Mouse (Mus musculus) gastrocnemius, postnatal 36 days (tissue): Measurements from ENCODE around the gene Pimreg. TPM values are rescaled to one million over a fixed set of nuclear protein-coding genes. Genes with fewer than 3 reads are reported as not detected.
A peak's percentile ranks its signal among the peaks of the same experiment; 100 is the strongest.

Source experiments
- DNase-seq, 2 experiments: peaks; one replicate each; pipeline ENCODE4 v3.0.0; 2022
- intact Hi-C: fragments of 180-260 bp; cut with DNase I; formaldehyde crosslinking; loops from one replicate; pipeline ENCODE4 v1.15.1; 2025
- total RNA-seq, 2 experiments: library from RNA; stranded (reverse); gene quantifications; 2 replicates each; pipeline ENCODE4 v1.2.3; 2021

Gene Pimreg
- total RNA-seq, 2 experiments from 2014 or later: 0.62 to 0.71 TPM

- intact Hi-C loops: no loop called here
Observed at GRCm38 (mm10) chr11:72026516-72026915, 15.3 kb upstream of the Pimreg start.

GRCm38 (mm10) chr11:72027836-72028235 is 14.0 kb upstream of the Pimreg start:
- DNase-seq: no peak
- intact Hi-C loops: no loop called here

More at GRCm38 (mm10) chr11:72026516-72026915, 15.3 kb upstream of the Pimreg start:
- DNase-seq: no peak

- intact Hi-C loops: no loop called here
- no peak for DNase-seq
Observed at GRCm38 (mm10) chr11:72029143-72029542, 12.7 kb upstream of the Pimreg start.

GRCm38 (mm10) chr11:72031353-72031752 is 10.5 kb upstream of the Pimreg start:
- intact Hi-C loops: loop anchor here (10.0 kb wide), 1 partner anchor 687 kb away; no protein-coding TSS in a partner anchor
- DNase-seq: no peak

GRCm38 (mm10) chr11:72032091-72032490 is 9.7 kb upstream of the Pimreg start:
- intact Hi-C loops: loop anchor here (10.0 kb wide), 1 partner anchor 687 kb away; no protein-coding TSS in a partner anchor
- no peak for DNase-seq

- DNase-seq: no peak
Observed at GRCm38 (mm10) chr11:72032589-72032988, 9.2 kb upstream of the Pimreg start.

GRCm38 (mm10) chr11:72037409-72037808 is 4.4 kb upstream of the Pimreg start, which contains the start of gene Aipl1:
Gene Aipl1, minus strand, starts transcription at chr11:72037509.
- intact Hi-C loops: loop anchor here (10.0 kb wide), 1 partner anchor 693 kb away; no protein-coding TSS in a partner anchor
- no peak for DNase-seq

More at GRCm38 (mm10) chr11:72032589-72032988, 9.2 kb upstream of the Pimreg start:
- intact Hi-C loops: loop anchor here (10.0 kb wide), 1 partner anchor 688 kb away; no protein-coding TSS in a partner anchor

- peak; percentile 23 to 46 for DNase-seq
- intact Hi-C loops: loop anchor here (10.0 kb wide), 1 partner anchor 693 kb away; no protein-coding TSS in a partner anchor
Observed at GRCm38 (mm10) chr11:72037996-72038395, 3.8 kb upstream of the Pimreg start.

- intact Hi-C loops: loop anchor here (10.0 kb wide), 1 partner anchor 695 kb away; no protein-coding TSS in a partner anchor
Observed at GRCm38 (mm10) chr11:72039599-72040386, 2.0 kb upstream of the Pimreg start.

GRCm38 (mm10) chr11:72041290-72041767 is 503 bp upstream of the Pimreg start:
- DNase-seq: no peak
- intact Hi-C loops: no loop called here

More at GRCm38 (mm10) chr11:72039599-72040386, 2.0 kb upstream of the Pimreg start:
- DNase-seq: no peak

GRCm38 (mm10) chr11:72042631-72043030 is 799 bp downstream of the Pimreg start:
- intact Hi-C loops: no loop called here
- no peak for DNase-seq

GRCm38 (mm10) chr11:72044231-72044630 is 2.4 kb downstream of the Pimreg start:
- intact Hi-C loops: no loop called here
- DNase-seq: no peak

- intact Hi-C loops: no loop called here
- DNase-seq: no peak
Observed at GRCm38 (mm10) chr11:72048730-72049129, 6.9 kb downstream of the Pimreg start.

- DNase-seq: no peak
- intact Hi-C loops: no loop called here
Observed at GRCm38 (mm10) chr11:72049171-72049759, 7.4 kb downstream of the Pimreg start.

- DNase-seq: peak in 1 of 2 experiments; percentile 35
- intact Hi-C loops: loop anchor here (5.0 to 10.0 kb wide), 2 partner anchors 82 to 154 kb away; partner anchors contain the start of genes 4933427D14Rik, Gm43951 and Txndc17
Observed at GRCm38 (mm10) chr11:72050168-72050894, 8.5 kb downstream of the Pimreg start.

- intact Hi-C loops: loop anchor here (5.0 to 10.0 kb wide), 2 partner anchors 81 to 154 kb away; partner anchors contain the start of genes 4933427D14Rik, Gm43951 and Txndc17
- DNase-seq: no peak
Observed at GRCm38 (mm10) chr11:72050895-72051858, 9.3 kb downstream of the Pimreg start.

GRCm38 (mm10) chr11:72052221-72052620 is 10.4 kb downstream of the Pimreg start:
- intact Hi-C loops: loop anchor here (5.0 to 10.0 kb wide), 2 partner anchors 80 to 153 kb away; partner anchors contain the start of genes 4933427D14Rik, Gm43951 and Txndc17
- DNase-seq: no peak

- DNase-seq: peak; percentile 47 to 69
- intact Hi-C loops: loop anchor here (5.0 to 10.0 kb wide), 2 partner anchors 80 to 152 kb away; partner anchors contain the start of genes 4933427D14Rik, Gm43951 and Txndc17
Observed at GRCm38 (mm10) chr11:72052636-72053035, 10.8 kb downstream of the Pimreg start.

GRCm38 (mm10) chr11:72055176-72055575 is 13.3 kb downstream of the Pimreg start:
- intact Hi-C loops: loop anchor here (10.0 kb wide), 1 partner anchor 150 kb away; the partner anchor contains the start of genes 4933427D14Rik, Gm43951 and Txndc17
- DNase-seq: no peak
